Mouse (Mus musculus) liver, postnatal 0 days (tissue): Measurements from ENCODE around the gene Mmp14.

ENCODE experiments used
- CTCF ChIP-seq: sonication (generic); IDR thresholded peaks from 2 replicates; pipeline ENCODE4 v1.5.1; 2016; ENCODE audit warnings: antibody characterized with exemption, low read depth
- EP300 ChIP-seq: IDR thresholded peaks from 2 replicates; pipeline ENCODE4 v1.6.1; 2016; ENCODE audit warnings: antibody characterized with exemption, low read depth, mild to moderate bottlenecking

- no peak for TF ChIP-seq CTCF
- TF ChIP-seq EP300 = no peak
Observed at GRCm38 (mm10) chr14:54401723-54402122, 29.7 kb upstream of the Mmp14 start.
